Mouse (Mus musculus) left cerebral cortex, postnatal 10 days (tissue): ENCODE measurements around the gene Art4. TPM values are rescaled to one million over a fixed set of nuclear protein-coding genes. Genes with fewer than 3 reads are reported as not detected.

Source experiments
- DNase-seq, 2 experiments: peaks; one replicate each; pipeline ENCODE4 v3.0.0; 2021 to 2022; ENCODE audit warnings: low spot score in 2 of 2, mixed read lengths in 1 of 2; ENCODE audit errors: extremely low spot score in 1 of 2
- intact Hi-C: fragments of 180-260 bp; cut with DNase I; formaldehyde crosslinking; loops from one replicate; pipeline ENCODE4 v1.15.1; 2025
- total RNA-seq, 2 experiments: library from RNA; stranded (reverse); gene quantifications; 2 replicates each; pipeline ENCODE4 v1.2.3; 2021

Art4 gene
- total RNA-seq, 2 experiments from 2014 or later: 0.14 TPM; not detected in 1

DNA sequence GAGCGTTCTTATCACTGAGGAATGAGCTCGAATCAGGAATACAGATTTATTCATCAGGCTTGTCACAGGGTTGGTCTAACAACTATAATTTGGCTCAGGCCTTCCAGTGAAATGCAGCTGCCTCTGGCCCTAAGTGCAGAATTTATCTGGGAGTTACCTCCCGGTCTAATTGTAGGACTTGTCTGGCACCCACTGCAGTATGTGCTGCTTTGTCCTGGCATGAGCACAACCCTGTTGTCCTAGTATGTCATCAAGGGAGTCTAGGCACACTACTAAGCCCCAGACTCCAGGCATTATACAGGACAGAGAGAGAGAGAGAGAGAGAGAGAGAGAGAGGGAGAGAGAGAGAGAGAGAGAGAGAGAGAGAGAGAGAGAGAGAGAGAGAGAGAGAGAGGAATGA lies 20.2 kb downstream of the Art4 start:
- intact Hi-C loops: no loop called here
- DNase-seq: no peak

DNA sequence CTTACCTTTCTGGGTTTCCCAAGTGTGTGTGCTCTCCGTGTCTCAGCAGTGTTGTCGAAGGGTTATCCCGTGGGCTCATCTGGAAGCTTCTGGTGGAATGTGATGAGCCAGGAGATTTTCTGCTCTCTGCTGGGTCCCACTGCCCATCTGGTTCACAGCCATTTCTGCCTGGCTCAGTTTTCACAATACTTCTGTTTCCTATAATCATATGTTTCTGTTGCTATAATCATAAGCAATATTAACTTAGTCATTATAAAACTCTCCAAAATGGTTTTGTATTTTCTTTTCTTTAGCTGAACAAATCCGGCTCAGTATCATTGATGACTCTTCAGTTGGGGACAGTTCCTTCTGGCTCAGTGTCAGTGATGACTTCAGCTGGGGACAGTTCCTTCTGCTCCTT lies 22.2 kb downstream of the Art4 start, which contains the start of gene Smco3:
Smco3 (minus strand) TSS at position 101 of the 400 bp plus-strand sequence.
- intact Hi-C loops: no loop called here
- DNase-seq: no peak

- DNase-seq: no peak
- intact Hi-C loops: no loop called here
These were observed 25.8 kb downstream of the Art4 start for GRCm38 (mm10) chr6:136831712-136832111.

- DNase-seq: no peak
- intact Hi-C loops: no loop called here
These were observed 28.9 kb downstream of the Art4 start for GRCm38 (mm10) chr6:136828681-136829080.

- intact Hi-C loops: no loop called here
- DNase-seq: peak; percentile 97 to 98
These were observed 29.5 kb downstream of the Art4 start, which contains the start of gene Wbp11 for GRCm38 (mm10) chr6:136827881-136828561. TSS of gene Wbp11 (minus strand) at chr6:136828233.

DNA sequence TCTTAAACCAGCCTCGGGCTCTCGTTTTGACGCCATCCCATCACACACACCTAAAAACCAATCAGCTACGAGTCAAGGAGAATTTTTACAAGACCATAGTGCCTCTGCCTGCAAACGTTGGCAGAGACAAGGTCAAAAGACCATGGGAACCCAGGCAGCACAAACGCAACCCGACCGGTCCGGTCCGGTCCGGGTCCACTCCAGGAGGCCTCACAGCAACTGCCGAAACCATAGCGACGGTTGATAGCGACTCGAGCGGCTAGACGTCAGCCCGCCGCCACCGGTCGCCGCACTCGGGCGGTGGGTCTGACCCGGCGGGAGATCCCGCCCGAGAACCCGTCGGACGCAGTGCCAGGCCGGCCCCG lies 30.0 kb downstream of the Art4 start, which contains the start of gene BC049715:
BC049715 (plus strand) TSS at position 111 of the 365 bp plus-strand sequence.
- no peak for DNase-seq
- intact Hi-C loops: no loop called here

DNA sequence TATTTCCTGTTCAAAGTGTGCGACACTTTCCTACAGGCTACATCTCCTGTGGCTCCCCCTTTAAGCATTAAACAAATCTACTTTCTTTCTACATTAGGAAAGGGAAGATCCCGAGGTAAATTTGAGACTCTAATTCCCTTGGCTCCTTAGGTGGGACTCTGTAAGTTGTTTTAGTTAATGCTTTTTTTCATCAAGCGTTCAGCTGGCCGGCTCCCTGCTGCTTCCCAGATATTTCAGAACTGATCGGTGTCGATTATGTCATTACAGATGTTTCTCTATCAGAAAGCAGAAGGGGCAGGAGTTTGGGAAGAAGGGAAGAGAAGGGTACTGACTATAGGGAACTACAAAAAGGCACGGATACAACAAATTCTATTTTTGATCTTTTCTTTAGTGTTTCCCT lies 30.4 kb downstream of the Art4 start:
- intact Hi-C loops: no loop called here
- DNase-seq: no peak

GRCm38 (mm10) chr6:136824987-136825386 lies 32.5 kb downstream of the Art4 start:
- DNase-seq: no peak
- intact Hi-C loops: no loop called here

- DNase-seq: no peak
- intact Hi-C loops: no loop called here
These were observed 36.4 kb downstream of the Art4 start for GRCm38 (mm10) chr6:136821086-136821485.

DNA sequence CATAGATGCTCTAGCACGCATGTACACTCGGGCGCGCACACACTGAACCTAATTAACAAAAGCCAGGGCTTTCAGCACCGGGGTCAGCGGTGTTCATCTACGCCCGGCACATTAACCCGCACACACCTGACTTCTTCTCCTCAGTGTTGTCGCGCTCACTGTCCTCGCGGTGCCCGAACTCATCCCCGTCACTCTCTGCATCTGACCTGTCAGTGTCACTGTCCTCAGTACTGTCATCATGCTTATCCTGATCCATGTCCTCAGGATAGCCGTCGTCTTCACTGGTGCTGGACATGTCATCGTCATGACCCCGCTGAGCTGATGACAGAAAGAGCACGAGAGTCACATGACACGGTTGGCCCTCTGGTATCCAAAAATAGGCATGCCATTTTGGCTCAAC lies 37.2 kb downstream of the Art4 start:
- no peak for DNase-seq
- intact Hi-C loops: no loop called here

GRCm38 (mm10) chr6:136817549-136817948 lies 40.0 kb downstream of the Art4 start:
- intact Hi-C loops: loop anchor here (10.0 kb wide), 1 partner anchor 393 kb away; no protein-coding TSS in a partner anchor
- DNase-seq: peak; percentile 71 to 83

DNA sequence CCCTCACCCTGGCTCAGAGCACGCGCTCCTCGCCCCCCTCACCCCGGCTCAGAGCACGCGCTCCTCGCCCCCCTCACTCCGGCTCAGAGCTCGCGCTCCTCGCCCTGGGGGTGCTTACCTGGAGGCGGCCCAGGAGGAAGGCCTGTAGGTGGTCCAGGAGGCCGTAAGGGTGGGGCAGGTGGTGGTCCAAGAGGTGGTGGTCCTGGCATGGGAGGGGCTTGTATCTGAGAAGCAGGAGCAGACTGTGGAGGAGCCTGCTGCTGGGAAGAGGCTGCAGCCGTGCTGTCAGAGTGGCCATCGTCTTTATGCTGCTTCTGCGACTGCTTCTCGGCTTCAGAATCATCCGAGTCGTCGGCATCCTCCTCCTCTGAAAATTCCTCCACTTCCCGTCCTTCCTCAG lies 40.7 kb downstream of the Art4 start:
- intact Hi-C loops: loop anchor here (10.0 kb wide), 1 partner anchor 392 kb away; no protein-coding TSS in a partner anchor
- no peak for DNase-seq

- intact Hi-C loops: loop anchor here (10.0 kb wide), 1 partner anchor 391 kb away; no protein-coding TSS in a partner anchor
- DNase-seq: no peak
These were observed 42.2 kb downstream of the Art4 start for GRCm38 (mm10) chr6:136815381-136815780.

- DNase-seq: peak in 1 of 2 experiments; percentile 54
- intact Hi-C loops: loop anchor here (10.0 kb wide), 1 partner anchor 388 kb away; no protein-coding TSS in a partner anchor
These were observed 44.4 kb downstream of the Art4 start for GRCm38 (mm10) chr6:136813117-136813516.

- intact Hi-C loops: loop anchor here (10.0 kb wide), 1 partner anchor 386 kb away; no protein-coding TSS in a partner anchor
These were observed 46.3 kb downstream of the Art4 start for GRCm38 (mm10) chr6:136811196-136811595.

GRCm38 (mm10) chr6:136809673-136810072 lies 47.9 kb downstream of the Art4 start:
- intact Hi-C loops: loop anchor here (10.0 kb wide), 1 partner anchor 385 kb away; no protein-coding TSS in a partner anchor
- DNase-seq: no peak

More at GRCm38 (mm10) chr6:136811196-136811595, 46.3 kb downstream of the Art4 start:
- DNase-seq: no peak

- intact Hi-C loops: no loop called here
- no peak for DNase-seq
These were observed 48.5 kb downstream of the Art4 start for GRCm38 (mm10) chr6:136809077-136809476.

GRCm38 (mm10) chr6:136808631-136809046 lies 48.9 kb downstream of the Art4 start:
- DNase-seq: peak in 1 of 2 experiments; percentile 62
- intact Hi-C loops: no loop called here

DNA sequence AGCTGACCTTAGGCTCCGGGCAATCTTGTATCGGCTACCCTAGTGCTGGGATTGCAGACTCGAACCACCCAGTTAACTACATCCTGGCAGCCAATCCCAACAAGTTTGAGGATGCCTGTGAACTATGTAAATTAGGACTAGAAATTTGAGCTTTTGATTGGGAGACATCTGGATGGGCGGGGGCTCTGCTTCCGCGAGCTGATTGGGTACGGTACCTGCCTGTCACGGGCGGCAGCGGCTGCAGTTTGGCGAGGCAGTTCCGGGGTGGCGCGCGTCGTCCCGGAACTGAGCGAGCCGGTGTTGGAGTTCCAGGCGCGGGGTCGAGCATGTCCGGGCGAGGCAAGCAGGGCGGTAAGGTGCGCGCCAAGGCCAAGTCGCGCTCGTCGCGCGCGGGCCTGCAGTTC lies 49.5 kb downstream of the Art4 start, which contains the start of gene H2afj:
H2afj (plus strand) TSS at position 231 of the 404 bp plus-strand sequence.
- DNase-seq: peak; percentile 97 to 98
- intact Hi-C loops: no loop called here

GRCm38 (mm10) chr6:136807395-136808013 lies 50.0 kb downstream of the Art4 start:
- no peak for DNase-seq
- intact Hi-C loops: no loop called here
